Mouse (Mus musculus) liver, adult 2 months (tissue): Measurements from ENCODE around the gene Stat3.

Experiments
- CTCF ChIP-seq: fragments of 200-500 bp; IDR thresholded peaks from 2 replicates; pipeline ENCODE4 v1.5.1; 2011; ENCODE audit warnings: low read depth, low read length, control low read depth
- POLR2A ChIP-seq: fragments of 200-500 bp; IDR thresholded peaks from 2 replicates; pipeline ENCODE4 v1.6.1; 2011; ENCODE audit warnings: low read length, control low read depth; ENCODE audit not compliant: insufficient read depth; ENCODE audit errors: extremely low read depth

- TF ChIP-seq POLR2A, result peak; percentile 69; the same call in 1 of the 2 replicates
- no peak for TF ChIP-seq CTCF
Measured at GRCm38 (mm10) chr11:100850038-100850777, 89.1 kb downstream of the Stat3 start, which contains the start of gene Stat5b.
